Mouse (Mus musculus) forebrain, embryonic 11.5 days (tissue): Measurements from ENCODE around the gene Gm21411. TPM values are rescaled to one million over a fixed set of nuclear protein-coding genes. Genes with fewer than 3 reads are reported as not detected.
"Not testable (repeated sequence)": the region's sequence is repeated elsewhere in the genome, so short reads cannot be mapped to it uniquely, and the experiment has no call there.

Source experiments
- ATAC-seq: fragments of 200-750 bp; cut with Nextera tagmentation; replicated peaks from 2 replicates; pipeline ENCODE4 v1.8.0; 2017; ENCODE audit warnings: moderate TSS enrichment; ENCODE audit not compliant: low FRiP score
- DNase-seq: peaks from one replicate; pipeline ENCODE4 v3.0.0-alpha.2; 2017; ENCODE audit warnings: low spot score
- H3K27ac ChIP-seq: fragments of 300-500 bp; sonication (generic); 2 replicates; pipeline ENCODE4 v1.5.1; 2014; ENCODE audit warnings: low read depth, low read length
- H3K27me3 ChIP-seq: fragments of 300-500 bp; sonication (generic); 2 replicates; pipeline ENCODE4 v1.6.1; 2014; ENCODE audit warnings: mild to moderate bottlenecking, low read length, mixed read lengths; ENCODE audit not compliant: control insufficient read depth, insufficient read depth
- H3K36me3 ChIP-seq: fragments of 300-500 bp; sonication (generic); 2 replicates; pipeline ENCODE4 v1.6.1; 2014; ENCODE audit warnings: mild to moderate bottlenecking, low read length, moderate library complexity, mixed read lengths; ENCODE audit not compliant: control insufficient read depth, insufficient read depth
- H3K4me1 ChIP-seq: fragments of 300-500 bp; sonication (generic); replicated peaks from 2 replicates; pipeline ENCODE4 v1.6.1; 2014; ENCODE audit warnings: low read length, mixed read lengths; ENCODE audit not compliant: control insufficient read depth, insufficient read depth
- H3K4me2 ChIP-seq: fragments of 300-500 bp; sonication (generic); 2 replicates; pipeline ENCODE4 v1.6.1; 2014; ENCODE audit warnings: low read depth, mild to moderate bottlenecking, low read length, moderate library complexity, mixed read lengths; ENCODE audit not compliant: severe bottlenecking
- H3K4me3 ChIP-seq: fragments of 300-500 bp; sonication (generic); 2 replicates; pipeline ENCODE4 v1.5.1; 2014; ENCODE audit warnings: low read depth, low read length
- H3K9ac ChIP-seq: fragments of 300-500 bp; sonication (generic); 2 replicates; pipeline ENCODE4 v1.6.1; 2014; ENCODE audit warnings: low read length
- H3K9me3 ChIP-seq: fragments of 300-500 bp; sonication (generic); 2 replicates; pipeline ENCODE4 v1.6.1; 2016; ENCODE audit warnings: low read length, mixed read lengths; ENCODE audit not compliant: control insufficient read depth
- WGBS: fragments of 180-500 bp; shearing (Covaris S2); extraction: QIAGEN DNeasy Blood & Tissue Kit; methylation state at CpG from one replicate; pipeline ENCODE4 v1.1.7; 2014; 5-methylcytosine and 5-hydroxymethylcytosine counted together
- polyA plus RNA-seq: library from polyadenylated mRNA; unstranded; fragments of >200 nt; fragmentation: Nextera tagmentation; extraction: Ambion mirVana; gene quantifications from 2 replicates; pipeline ENCODE4 v1.2.1, GENCODE M21; 2014

Gene Gm21411
- not detected in 2 replicates for polyA plus RNA-seq

DNA sequence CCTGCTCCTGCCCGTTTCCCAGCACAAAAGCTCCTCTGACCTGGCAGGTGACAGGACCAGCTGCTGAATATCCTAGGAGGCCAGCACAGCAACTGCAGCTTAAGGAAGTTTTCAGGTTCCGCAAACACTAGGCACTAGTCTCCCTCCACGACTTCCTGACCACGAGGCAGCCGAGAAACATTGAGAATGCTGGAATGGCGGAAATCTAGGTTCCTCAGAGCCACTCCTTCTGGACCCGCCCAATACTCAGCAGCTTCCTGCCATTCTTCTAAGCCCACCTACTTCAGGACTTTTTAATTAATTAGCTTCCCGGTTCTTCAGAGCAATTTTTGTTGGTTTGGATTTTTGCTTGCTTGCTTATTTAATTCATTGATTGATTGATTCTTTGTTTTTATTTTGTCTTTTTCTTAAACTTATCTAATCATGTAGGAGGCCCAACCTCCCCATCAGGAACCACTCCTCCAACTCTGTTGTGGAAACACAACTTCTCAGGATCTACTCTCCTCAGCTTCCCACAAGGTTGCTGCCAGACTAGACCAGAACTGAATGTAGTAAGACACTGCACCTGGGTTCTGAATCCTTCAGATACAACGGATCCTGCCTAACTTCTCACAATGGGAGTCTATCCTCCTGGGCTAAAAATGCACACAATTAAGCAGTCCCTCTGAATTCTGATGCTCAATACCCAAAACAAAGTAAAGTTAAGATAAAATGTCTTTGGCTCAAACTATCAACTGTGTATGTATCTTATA, at the start of gene Gm21411:
TSS of gene Gm21411 (minus strand) at position 205 of the 752 bp plus-strand sequence.
- H3K9ac ChIP-seq, H3K27ac ChIP-seq, H3K9me3 ChIP-seq, H3K27me3 ChIP-seq, H3K4me1 ChIP-seq, H3K4me2 ChIP-seq, ATAC-seq, H3K4me3 ChIP-seq, H3K36me3 ChIP-seq, DNase-seq: not testable (repeated sequence)
- WGBS, result 84% methylated on average over 9 of the region's 9 CpGs

- H3K9me3 ChIP-seq, H3K36me3 ChIP-seq, H3K4me1 ChIP-seq, H3K9ac ChIP-seq, H3K4me3 ChIP-seq, ATAC-seq, H3K27me3 ChIP-seq, H3K4me2 ChIP-seq, H3K27ac ChIP-seq: not testable (repeated sequence)
- peak; percentile 44 for DNase-seq
- WGBS, result 65% methylated on average over 32 of the region's 32 CpGs
Observed at GRCm38 (mm10) chr4:146941691-146942090, 32.3 kb upstream of the Gm21411 start.

DNA sequence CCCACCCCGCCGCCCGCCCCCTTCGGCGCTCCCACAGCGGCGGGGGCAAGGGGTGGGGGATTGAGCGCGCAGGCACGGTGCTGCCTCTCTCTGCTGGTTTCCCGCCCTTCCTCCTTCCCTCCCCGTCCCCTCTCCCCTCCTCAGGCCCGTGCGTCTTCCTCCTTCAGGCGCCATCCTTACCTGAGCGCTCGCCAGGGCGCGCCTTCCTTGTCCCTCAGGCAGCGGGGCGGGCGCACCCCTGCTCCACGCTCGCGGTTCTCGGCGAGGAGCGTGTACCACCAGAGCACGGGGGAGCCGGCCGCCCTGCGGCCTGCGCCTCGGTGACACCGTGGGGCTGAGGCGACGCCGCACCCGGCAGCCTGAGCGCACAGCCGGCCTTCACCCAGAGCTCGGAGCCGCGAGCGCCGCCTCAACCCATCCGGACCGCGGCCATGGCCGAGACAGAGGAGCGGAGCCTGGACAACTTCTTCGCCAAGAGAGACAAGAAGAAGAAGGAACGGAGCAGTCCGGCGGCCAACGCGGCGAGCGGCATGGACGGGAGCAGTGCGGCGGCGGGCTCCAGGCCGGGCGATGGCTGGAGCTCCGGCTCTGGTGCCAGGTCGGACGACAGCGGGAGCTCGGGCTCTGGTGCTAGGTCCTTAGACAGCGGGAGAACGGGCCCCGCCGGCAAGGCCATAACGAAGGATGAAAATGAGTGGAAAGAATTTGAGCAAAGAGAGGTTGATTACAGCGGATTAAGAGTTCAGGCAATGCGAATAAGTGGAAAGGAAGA, 23.1 kb upstream of the Gm21411 start:
- Histone ChIP-seq H3K36me3 (no peaks in the 10 kb centered on the region), H3K4me3 (peak overlapping the region; percentile 12; the same call in 1 of the 2 replicates), H3K4me1 (no peaks in the 10 kb centered on the region), H3K27me3 (no peaks in the 10 kb centered on the region; the same call in 1 of the 2 replicates), H3K9me3 (peaks cover 3% of the 10 kb centered on the region; the same call in 1 of the 2 replicates), H3K4me2 (peak overlapping the region; percentile 42), H3K9ac (no peak overlapping the region; the same call in 1 of the 2 replicates), H3K27ac (no peak overlapping the region)
- WGBS, result 11% methylated on average over 76 of the region's 77 CpGs
- ATAC-seq (peak; percentile 66), DNase-seq (peak; percentile 55)

- H3K27ac ChIP-seq, result no peak overlapping the region
- H3K4me3 ChIP-seq, result no peak overlapping the region
- no peaks in the 10 kb centered on the region for H3K36me3 ChIP-seq
- 83% methylated on average over 3 of the region's 3 CpGs for WGBS
- no peak overlapping the region for H3K4me2 ChIP-seq
- H3K4me1 ChIP-seq, result no peaks in the 10 kb centered on the region
- no peak for ATAC-seq
- H3K9me3 ChIP-seq, result no peaks in the 10 kb centered on the region; the same call in 1 of the 2 replicates
- DNase-seq, result no peak
- no peak overlapping the region for H3K9ac ChIP-seq
- no peaks in the 10 kb centered on the region for H3K27me3 ChIP-seq
Observed at GRCm38 (mm10) chr4:146915196-146915595, 5.8 kb upstream of the Gm21411 start.

GRCm38 (mm10) chr4:146908131-146908530, 1.3 kb downstream of the Gm21411 start:
- H3K9me3 ChIP-seq, H3K4me2 ChIP-seq, DNase-seq, H3K4me1 ChIP-seq, H3K9ac ChIP-seq, H3K4me3 ChIP-seq, H3K27ac ChIP-seq, H3K27me3 ChIP-seq, ATAC-seq, H3K36me3 ChIP-seq: not testable (repeated sequence)
- WGBS, result 96% methylated on average over 1 of the region's 1 CpGs

GRCm38 (mm10) chr4:146904782-146905181, 4.6 kb downstream of the Gm21411 start:
- H3K9ac ChIP-seq, H3K4me1 ChIP-seq, ATAC-seq, H3K4me2 ChIP-seq, DNase-seq, H3K4me3 ChIP-seq, H3K9me3 ChIP-seq, H3K27ac ChIP-seq, H3K27me3 ChIP-seq, H3K36me3 ChIP-seq: not testable (repeated sequence)
- WGBS, result 85% methylated on average over 2 of the region's 2 CpGs

- H3K4me1 ChIP-seq, ATAC-seq, H3K27me3 ChIP-seq, H3K4me2 ChIP-seq, H3K9ac ChIP-seq, H3K4me3 ChIP-seq, H3K36me3 ChIP-seq, H3K9me3 ChIP-seq, DNase-seq, H3K27ac ChIP-seq: not testable (repeated sequence)
- 61% methylated on average over 3 of the region's 3 CpGs for WGBS
Observed at GRCm38 (mm10) chr4:146903126-146903525, 6.3 kb downstream of the Gm21411 start.
